In the genomic region with DNA sequence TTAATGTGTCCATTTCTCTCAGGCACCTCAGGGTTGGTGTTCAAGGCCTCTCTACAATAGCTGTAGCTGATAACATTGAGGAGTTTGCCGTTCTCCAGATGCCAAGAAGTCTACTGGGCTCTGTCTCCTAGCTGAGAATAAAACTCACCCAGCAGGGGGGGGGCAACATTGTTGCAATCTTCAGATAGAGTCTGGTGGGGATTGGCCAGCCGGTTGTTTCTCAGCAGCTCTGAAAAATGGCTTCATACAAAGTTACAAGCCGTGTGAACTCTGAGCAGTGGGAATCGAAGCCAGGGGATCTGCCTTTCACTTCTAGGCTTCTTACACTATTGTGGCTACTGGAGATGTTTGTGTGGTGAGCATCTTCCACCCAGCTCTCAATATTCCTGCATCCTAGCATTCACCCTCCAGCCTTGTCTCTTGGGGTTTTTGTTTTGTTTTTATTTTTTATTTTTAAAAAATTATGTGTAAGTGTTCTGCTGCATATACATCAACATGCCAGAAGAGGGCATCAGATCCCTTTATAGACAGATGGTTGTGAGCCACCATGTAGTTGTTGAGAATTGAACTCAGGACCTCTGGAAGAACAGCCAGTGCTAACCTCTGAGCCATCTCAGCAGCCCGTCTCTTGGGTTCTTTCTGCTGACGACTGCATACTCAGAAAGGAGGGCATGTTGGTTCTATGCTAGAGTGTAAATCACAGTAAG, we compare ENCODE assay signal across 25 mouse cellular contexts. TPM values are rescaled to one million over a fixed set of nuclear protein-coding genes. Genes with fewer than 3 reads are reported as not detected.
DNase-seq lines count a peak whose midpoint lies in the region; ATAC-seq and TF ChIP-seq lines count a peak whose summit lies in the region.
"Had no signal": no experiment of that assay in that cellular context is flagged by ENCODE, and none has a peak within 500 bp of the region (broad histone marks: within the 10 kb centered on the region; RNA-seq: fewer than 3 reads in every experiment).

No protein-coding gene starts in this region.

- no peaks in the 10 kb centered on the region for H3K4me1 ChIP-seq in heart, adult 2 months (ENCODE audit: control insufficient read depth, insufficient read depth, low read length)
- H3K4me1 ChIP-seq in midbrain, postnatal 0 days (ENCODE audit: insufficient read depth, low read length): no peaks in the 10 kb centered on the region; the same call in 1 of the 2 replicates
- no peaks in the 10 kb centered on the region for H3K4me1 ChIP-seq in midbrain, embryonic 16.5 days (ENCODE audit: control insufficient read depth, insufficient read depth, low read length)
- no peaks in the 10 kb centered on the region for H3K4me1 ChIP-seq in bone marrow macrophage, adult 2 months (ENCODE audit: control insufficient read depth, insufficient read depth, low read length)

- no peak overlapping the region for H3K4me2 ChIP-seq in midbrain, postnatal 0 days (ENCODE audit: low read depth, low read length, poor library complexity, severe bottlenecking)
- H3K4me2 ChIP-seq in midbrain, embryonic 16.5 days (ENCODE audit: low read length): no peak overlapping the region
- H3K4me2 ChIP-seq: forebrain, embryonic 12.5 days; hindbrain, embryonic 13.5 days; midbrain, embryonic 15.5 days had no signal

- H3K9me3 ChIP-seq in midbrain, postnatal 0 days (ENCODE audit: low read length): no peaks in the 10 kb centered on the region
- no peaks in the 10 kb centered on the region for H3K9me3 ChIP-seq in midbrain, embryonic 16.5 days (replicated peaks; ENCODE audit: control insufficient read depth, low read length, poor library complexity, severe bottlenecking)
- H3K9me3 ChIP-seq: forebrain, embryonic 12.5 days; hindbrain, embryonic 13.5 days; midbrain, embryonic 15.5 days had no signal

- no peak for ATAC-seq in midbrain, postnatal 0 days (ENCODE audit: low FRiP score)
- ATAC-seq in midbrain, embryonic 16.5 days: no peak
- ATAC-seq: midbrain, embryonic 15.5 days had no signal

- no peak overlapping the region for H3K27ac ChIP-seq in heart, adult 2 months
- H3K27ac ChIP-seq in midbrain, postnatal 0 days (ENCODE audit: low read depth, low read length): no peak overlapping the region
- no peak overlapping the region for H3K27ac ChIP-seq in midbrain, embryonic 16.5 days (ENCODE audit: low read length)
- no peak overlapping the region for H3K27ac ChIP-seq in bone marrow macrophage, adult 2 months (ENCODE audit: insufficient read depth, low read depth, low read length)
- H3K27ac ChIP-seq: forebrain, embryonic 12.5 days; hindbrain, embryonic 13.5 days; kidney, postnatal 0 days; midbrain, embryonic 15.5 days had no signal

- 0 out of 2 replicates have a peak, but pooled peaks cover 2% of the 10 kb centered on the region for H3K27me3 ChIP-seq in heart, adult 2 months (ENCODE audit: control insufficient read depth, insufficient read depth, low read length)
- H3K27me3 ChIP-seq in midbrain, postnatal 0 days (ENCODE audit: insufficient read depth, low read length): no peaks in the 10 kb centered on the region
- no peaks in the 10 kb centered on the region for H3K27me3 ChIP-seq in midbrain, embryonic 16.5 days (ENCODE audit: control insufficient read depth, insufficient read depth, low read depth, low read length)
- H3K27me3 ChIP-seq: forebrain, embryonic 12.5 days; hindbrain, embryonic 13.5 days; midbrain, embryonic 15.5 days had no signal

- no peak for TF ChIP-seq EP300 in heart, adult 2 months (IDR thresholded peaks at IDR 0.05; ENCODE audit: insufficient read depth, low read depth, low read length)

- 65% methylated on average over 6 of the region's 6 CpGs for WGBS in heart, adult 2 months
- 78% methylated on average over 6 of the region's 6 CpGs for WGBS in midbrain, postnatal 0 days
- 82% methylated on average over 6 of the region's 6 CpGs for WGBS in midbrain, embryonic 16.5 days

- H3K79me2 ChIP-seq in heart, adult 2 months (replicated peaks; ENCODE audit: control insufficient read depth, insufficient read depth, low read length): no peaks in the 10 kb centered on the region

- TF ChIP-seq CTCF in heart, adult 2 months (IDR thresholded peaks at IDR 0.05): peak; percentile 25; the same call in 1 of the 2 replicates
- peak; percentile 51 for TF ChIP-seq CTCF in midbrain, postnatal 0 days (IDR thresholded peaks at IDR 0.05)
- TF ChIP-seq CTCF in bone marrow macrophage, adult 2 months (IDR thresholded peaks at IDR 0.05; ENCODE audit: low read depth, low read length): peak; percentile 36; the same call in 1 of the 2 replicates

- no peak for TF ChIP-seq POLR2A in heart, adult 2 months (IDR thresholded peaks at IDR 0.05; ENCODE audit: insufficient read depth, low read depth, low read length)
- TF ChIP-seq POLR2A in bone marrow macrophage, adult 2 months (IDR thresholded peaks at IDR 0.05; ENCODE audit: borderline replicate concordance, low read depth, low read length): no peak

- no peaks in the 10 kb centered on the region for H3K36me3 ChIP-seq in heart, adult 2 months (ENCODE audit: control insufficient read depth, insufficient read depth, low read length)
- no peaks in the 10 kb centered on the region for H3K36me3 ChIP-seq in midbrain, postnatal 0 days (ENCODE audit: insufficient read depth, low read length)
- H3K36me3 ChIP-seq in midbrain, embryonic 16.5 days (ENCODE audit: control insufficient read depth, insufficient read depth, low read length): no peaks in the 10 kb centered on the region
- H3K36me3 ChIP-seq: forebrain, embryonic 12.5 days; hindbrain, embryonic 13.5 days; midbrain, embryonic 15.5 days had no signal

- DNase-seq in heart, adult 2 months: no peak
- DNase-seq in heart, postnatal 10 days: no peak
- no peak for DNase-seq in midbrain, postnatal 0 days (ENCODE audit: low spot score)
- no peak for DNase-seq in kidney, adult 11 months
- DNase-seq in adrenal gland, adult 2 months: no peak
- DNase-seq: adrenal gland, adult 8-10 months; cerebellum, adult 9-10 months; gastrocnemius, postnatal 14 days; kidney, adult 18-20 months; layer of hippocampus, postnatal 36 days; left cerebral cortex, postnatal 4 days; lung, adult 18-20 months; right cerebral cortex, postnatal 25 days had no signal

- no peak overlapping the region for H3K9ac ChIP-seq in heart, adult 2 months (ENCODE audit: low read depth, low read length)
- H3K9ac ChIP-seq in midbrain, postnatal 0 days (replicated peaks; ENCODE audit: low read length, poor library complexity, severe bottlenecking): no peak overlapping the region
- no peak overlapping the region for H3K9ac ChIP-seq in midbrain, embryonic 16.5 days (ENCODE audit: low read depth, low read length)
- H3K9ac ChIP-seq: forebrain, embryonic 12.5 days; hindbrain, embryonic 13.5 days; midbrain, embryonic 15.5 days had no signal

- H3K4me3 ChIP-seq in heart, adult 2 months: no peak overlapping the region
- no peak overlapping the region for H3K4me3 ChIP-seq in midbrain, postnatal 0 days (ENCODE audit: low read depth, low read length)
- no peak overlapping the region for H3K4me3 ChIP-seq in midbrain, embryonic 16.5 days (ENCODE audit: low read depth, low read length)
- H3K4me3 ChIP-seq in bone marrow macrophage, adult 2 months (ENCODE audit: insufficient read depth, low read length): no peak overlapping the region
- H3K4me3 ChIP-seq: forebrain, embryonic 12.5 days; hindbrain, embryonic 13.5 days; midbrain, embryonic 15.5 days had no signal

- intact Hi-C loops in heart, adult 2 months (cut with DNase I): no loop called here
- intact Hi-C loops in heart, postnatal 10 days (cut with DNase I): no loop called here

RNA-seq across cellular contexts. Expression of a gene that starts 21.3 kb away (rescaled TPM):
- total RNA-seq in heart, adult 2 months (2021): 1 to 10 TPM; 2.9 to 3.7 TPM
- polyA plus RNA-seq in heart, adult 2 months (2012; rRNA removed): 2.5 and 3.7 TPM in 2 replicates
- 1 to 10 TPM; 2.4 to 2.6 TPM for total RNA-seq in heart, postnatal 10 days (2021)
- total RNA-seq in midbrain, postnatal 0 days (2014; rRNA removed): 0.38 and 0.99 TPM in 2 replicates
- polyA plus RNA-seq in midbrain, postnatal 0 days (2015; fragmentation: Nextera tagmentation; extraction: Ambion mirVana): 0.99 and 1.3 TPM in 2 replicates
- 0.89 and 1.0 TPM in 2 replicates for polyA plus RNA-seq in midbrain, embryonic 16.5 days (2015; fragmentation: Nextera tagmentation; extraction: Ambion mirVana)
- 0.99 and 1.3 TPM in 2 replicates for polyA plus RNA-seq in bone marrow macrophage, adult 2 months (2012; ENCODE audit: insufficient read depth, insufficient read length, missing spikeins)
- 1 to 10 TPM; 1.7 to 3.4 TPM for total RNA-seq in adrenal gland, adult 2 months (2021)
- 1.4 and 2.8 TPM in 2 replicates for polyA plus RNA-seq in adrenal gland, adult 2 months (2012; rRNA removed)
- total RNA-seq: common myeloid progenitor, adult 5-6 weeks; megakaryocyte-erythroid progenitor cell, adult 5-6 weeks; neutrophil, adult 5-6 weeks had no signal
- polyA plus RNA-seq: embryonic facial prominence, embryonic 11.5 days had no signal

RNA-seq across cellular contexts. Expression of a gene that starts 48.0 kb away (rescaled TPM):
- 1 to 10 TPM; 3.8 to 4.5 TPM for total RNA-seq in heart, adult 2 months (2021)
- polyA plus RNA-seq in heart, adult 2 months (2012; rRNA removed): 3.6 and 4.5 TPM in 2 replicates
- 1 to 10 TPM; 2.3 to 3.6 TPM for total RNA-seq in heart, postnatal 10 days (2021)
- total RNA-seq in midbrain, postnatal 0 days (2014; rRNA removed): 307 and 308 TPM in 2 replicates
- polyA plus RNA-seq in midbrain, postnatal 0 days (2015; fragmentation: Nextera tagmentation; extraction: Ambion mirVana): 184 and 196 TPM in 2 replicates
- 116 and 148 TPM in 2 replicates for polyA plus RNA-seq in midbrain, embryonic 16.5 days (2015; fragmentation: Nextera tagmentation; extraction: Ambion mirVana)
- 196 and 203 TPM in 2 replicates for polyA plus RNA-seq in bone marrow macrophage, adult 2 months (2012; ENCODE audit: insufficient read depth, insufficient read length, missing spikeins)
- total RNA-seq in adrenal gland, adult 2 months (2021): 10 to 100 TPM; 13.2 to 21.3 TPM
- 5.0 and 5.1 TPM in 2 replicates for polyA plus RNA-seq in adrenal gland, adult 2 months (2012; rRNA removed)

RNA-seq across cellular contexts. Expression of a gene that starts 54.6 kb away (rescaled TPM):
- not detected for total RNA-seq in heart, adult 2 months (2021)
- 0.53 TPM in 1 of 2 replicates, not detected in the other for polyA plus RNA-seq in heart, adult 2 months (2012; rRNA removed)
- total RNA-seq in heart, postnatal 10 days (2021): not detected
- 2.4 and 3.6 TPM in 2 replicates for total RNA-seq in midbrain, postnatal 0 days (2014; rRNA removed)
- 2.0 and 2.6 TPM in 2 replicates for polyA plus RNA-seq in midbrain, postnatal 0 days (2015; fragmentation: Nextera tagmentation; extraction: Ambion mirVana)
- polyA plus RNA-seq in midbrain, embryonic 16.5 days (2015; fragmentation: Nextera tagmentation; extraction: Ambion mirVana): 1.7 and 2.2 TPM in 2 replicates
- not detected in 2 replicates for polyA plus RNA-seq in bone marrow macrophage, adult 2 months (2012; ENCODE audit: insufficient read depth, insufficient read length, missing spikeins)
- total RNA-seq in adrenal gland, adult 2 months (2021): under 1 TPM; 0.14 to 0.17 TPM
- polyA plus RNA-seq in adrenal gland, adult 2 months (2012; rRNA removed): 0.03 and 0.04 TPM in 2 replicates
- total RNA-seq: common myeloid progenitor, adult 5-6 weeks; gastrocnemius, postnatal 14 days; liver, adult 2 months; megakaryocyte-erythroid progenitor cell, adult 5-6 weeks; neutrophil, adult 5-6 weeks had no signal
- polyA plus RNA-seq: embryonic facial prominence, embryonic 11.5 days; heart, postnatal 0 days had no signal

Comparison
In these comparisons a context has a peak if more than half of its experiments do, and no peak if none do; other contexts are left out.
1. RNA of a gene that starts 48.0 kb away (polyA plus RNA-seq): 184 to 196 TPM in midbrain, postnatal 0 days, 196 to 203 TPM in bone marrow macrophage, adult 2 months and 116 to 148 TPM in midbrain, embryonic 16.5 days; 5.0 to 5.1 TPM in adrenal gland, adult 2 months and 3.6 to 4.5 TPM in heart, adult 2 months; every median in the first group is over 10 times any median in the second.
2. Peak in every context shown above with its lines, with median percentiles within 50 percentile points of each other: CTCF ChIP-seq.